Mouse (Mus musculus): ENCODE measurements at regions not wholly inside any gene's neighbourhood (a gene's known extent, or its start where the extent isn't known, plus 50 kb on each side); places are given as distances from the start of the nearest gene placed in this dataset.
"Not testable (repeated sequence)": the region's sequence is repeated elsewhere in the genome, so short reads cannot be mapped to it uniquely, and the experiment has no call there.

DNA sequence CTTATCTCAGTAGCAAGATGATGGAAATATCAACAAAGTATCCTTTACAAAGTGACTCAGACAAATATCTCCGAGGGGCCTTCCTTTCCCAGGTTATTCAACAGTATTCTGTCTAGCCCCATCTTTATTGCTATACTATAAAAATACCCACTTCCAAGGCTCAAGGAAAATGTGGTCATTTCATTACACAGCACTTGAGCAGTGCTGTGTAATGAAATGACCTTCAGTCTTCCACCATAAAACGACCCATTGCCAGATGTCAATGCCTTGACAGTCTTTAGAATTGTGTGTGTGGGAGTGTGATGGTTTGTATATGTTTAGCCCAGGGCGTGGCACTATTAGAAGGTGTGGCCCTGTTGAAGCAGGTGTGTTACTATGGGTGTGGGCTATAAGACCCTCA, 124.3 kb upstream of the Teddm2 start:
- no peak for DNase-seq

DNA sequence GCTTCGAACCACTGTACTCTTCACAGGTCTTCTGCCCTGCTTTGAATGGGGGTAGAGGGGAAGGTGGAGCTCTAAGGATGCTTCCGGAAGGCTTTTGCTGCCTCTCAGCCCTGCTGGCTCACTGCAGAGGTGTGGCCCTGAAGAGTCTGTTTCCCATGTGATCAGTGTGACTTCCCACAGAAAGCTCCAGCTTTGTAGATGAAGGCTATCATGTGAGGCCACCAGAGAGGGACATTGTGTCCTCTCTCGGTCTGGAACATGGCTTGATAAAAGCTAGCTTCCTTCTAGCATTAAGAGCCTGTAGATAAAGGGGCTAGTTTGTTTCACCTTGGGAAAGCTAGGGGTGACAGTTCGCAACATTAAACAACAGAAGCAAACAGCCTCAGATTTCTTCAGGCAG, 127.3 kb upstream of the Teddm2 start:
- DNase-seq = no peak

DNA sequence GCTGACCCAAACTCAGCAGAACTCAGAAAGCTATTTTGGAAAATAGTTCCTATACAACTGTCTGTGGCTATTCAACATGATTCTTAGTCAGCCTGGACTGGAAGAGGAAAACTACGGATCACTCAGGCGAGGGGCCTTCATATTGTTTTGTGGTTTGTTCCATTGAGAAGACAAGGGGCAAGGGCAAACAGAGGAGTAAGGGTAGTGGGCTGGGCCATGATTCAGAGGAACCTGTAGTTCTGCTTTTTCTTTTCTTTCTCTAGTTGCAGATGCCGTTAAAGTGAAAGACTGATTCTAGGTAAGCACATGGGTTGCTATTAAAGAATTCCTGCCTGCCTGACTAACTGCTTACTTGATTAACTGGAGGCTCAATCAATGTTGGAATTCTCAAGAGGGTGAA, 129.8 kb upstream of the Teddm2 start:
- DNase-seq = no peak

DNA sequence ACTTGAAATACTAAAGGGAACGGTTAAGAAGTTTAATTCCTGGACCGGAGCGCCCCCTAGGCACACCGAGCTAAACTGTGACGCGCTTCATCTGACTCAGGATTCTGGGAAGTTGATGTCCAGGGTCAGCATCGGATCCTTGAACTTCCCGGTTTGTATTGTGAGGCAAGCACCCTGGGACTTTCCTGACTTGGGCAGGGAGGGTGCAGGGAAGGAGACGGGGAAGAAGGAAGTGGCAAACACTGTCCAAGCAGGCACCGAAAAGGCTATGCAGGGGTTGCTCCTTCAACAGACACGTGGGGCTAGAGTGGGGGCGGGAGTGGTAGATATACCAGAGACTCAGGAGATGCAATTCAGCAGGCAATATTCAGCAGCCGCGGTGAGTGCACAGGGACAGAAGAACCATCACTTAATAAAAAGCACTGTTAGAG, 132.7 kb upstream of the Teddm2 start:
- peak; percentile 59 for DNase-seq

DNA sequence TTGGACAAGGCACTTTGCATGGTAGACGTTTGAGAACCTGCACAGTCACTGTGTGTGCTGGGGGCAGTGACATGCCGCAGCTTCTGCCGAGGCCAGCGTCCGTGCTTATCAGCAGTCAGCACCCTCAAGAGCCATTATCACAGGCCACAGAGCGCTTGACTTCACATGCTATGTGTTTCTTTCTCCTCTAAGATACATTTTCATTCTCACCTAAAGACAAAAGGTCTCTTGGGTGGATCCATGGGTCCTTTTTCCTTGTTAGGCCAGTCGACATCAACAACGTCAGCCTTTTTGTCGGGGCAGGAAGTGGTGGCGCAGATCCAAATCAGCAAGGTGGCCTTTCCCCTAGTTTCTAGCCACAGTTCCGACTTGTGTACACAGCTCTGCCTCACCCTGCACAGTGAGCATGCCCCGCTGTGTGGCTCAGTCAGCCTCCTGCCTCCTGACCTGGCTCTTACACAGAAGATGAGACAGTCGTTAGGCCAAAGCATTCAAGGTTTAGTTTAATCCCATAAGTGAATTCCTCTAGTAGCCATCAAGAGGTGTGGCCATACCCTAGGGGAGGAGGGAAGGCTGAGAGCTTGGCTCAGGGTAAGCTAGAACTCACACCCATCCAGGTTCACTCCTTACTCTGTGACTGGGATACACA, 134.1 kb upstream of the Teddm2 start:
- DNase-seq = peak; percentile 27

DNA sequence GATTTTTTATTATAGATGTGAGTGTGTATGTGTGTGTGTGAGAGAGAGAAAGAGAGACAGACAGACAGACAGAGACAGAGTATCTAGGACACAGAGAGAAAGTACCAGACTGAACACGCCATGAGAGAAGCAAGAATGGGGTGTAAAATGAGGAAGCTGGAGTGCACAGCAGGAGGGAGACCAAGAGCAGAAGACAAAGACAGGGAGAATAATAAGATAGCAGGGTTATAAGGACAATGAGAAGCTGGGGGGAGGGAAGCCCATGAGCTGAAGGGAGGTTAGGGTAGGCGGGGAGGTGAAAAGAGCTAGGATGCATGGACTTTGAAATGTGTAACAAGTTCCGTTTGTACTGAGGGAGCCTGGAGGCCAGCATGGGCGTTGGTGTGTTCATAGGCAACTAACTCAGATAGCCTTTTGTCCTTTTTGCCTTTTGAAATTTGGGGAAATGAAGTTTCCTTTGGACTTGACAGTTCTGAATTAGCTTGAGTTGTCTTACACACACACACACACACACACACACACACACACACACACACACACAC, 136.8 kb upstream of the Teddm2 start:
- DNase-seq = no peak

DNA sequence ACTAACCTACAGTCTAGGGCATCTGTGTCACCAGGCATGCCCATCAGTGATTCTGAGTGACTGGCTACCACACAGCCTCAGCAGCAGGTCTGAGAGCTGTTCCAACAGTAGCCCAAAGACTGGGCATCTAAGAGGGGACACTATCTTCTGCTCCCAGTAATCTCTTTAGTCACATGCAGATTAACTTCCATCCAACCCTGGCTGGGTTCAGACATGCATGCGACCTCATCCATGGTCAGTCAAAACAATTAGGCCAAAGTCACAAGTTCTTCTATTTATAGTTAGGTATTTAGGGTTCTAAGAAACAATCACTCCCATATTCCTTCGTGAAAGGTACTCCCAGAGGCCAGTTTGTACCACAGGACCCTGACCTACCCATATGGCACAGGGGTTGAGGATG, 138.2 kb upstream of the Teddm2 start:
- DNase-seq = no peak

DNA sequence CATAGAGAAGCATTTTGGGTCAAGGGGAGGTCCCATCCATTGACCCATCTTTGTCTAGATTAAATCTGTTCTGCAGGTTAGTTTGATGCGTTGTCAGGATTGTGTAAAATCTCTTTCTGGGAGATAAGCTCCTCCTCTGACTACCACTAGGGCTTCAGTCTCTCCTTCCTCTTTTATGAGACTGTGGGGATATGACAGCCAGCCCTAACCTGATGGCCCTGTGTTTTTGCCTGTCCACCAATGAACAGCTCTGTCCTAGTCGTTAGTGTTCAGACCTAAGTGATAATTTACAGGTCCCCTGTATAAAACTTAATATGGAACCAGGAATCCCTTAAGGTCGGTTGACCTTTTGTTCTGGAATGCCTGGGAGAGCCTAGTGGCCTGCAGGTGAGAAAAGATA, 140.9 kb upstream of the Teddm2 start:
- no peak for DNase-seq

DNA sequence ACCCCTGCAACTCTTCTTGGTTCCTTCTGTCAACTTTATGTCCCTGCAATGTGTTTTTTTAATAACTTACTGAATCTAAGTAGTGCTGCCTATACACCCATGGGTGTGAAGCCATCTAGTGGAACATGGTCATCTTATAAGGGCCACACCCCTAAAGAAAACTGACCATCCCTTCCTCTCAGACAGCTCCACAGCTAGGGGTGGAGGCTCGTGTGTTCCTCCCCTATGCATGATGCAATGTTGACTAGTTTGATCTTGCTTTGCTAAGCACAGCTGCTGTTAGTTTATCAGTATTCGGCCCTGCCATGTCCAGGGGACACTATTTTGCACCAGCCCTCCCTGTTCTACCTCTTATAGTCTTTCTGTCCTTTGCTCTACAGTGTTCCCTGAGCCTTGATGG, 142.9 kb upstream of the Teddm2 start:
- DNase-seq = no peak

DNA sequence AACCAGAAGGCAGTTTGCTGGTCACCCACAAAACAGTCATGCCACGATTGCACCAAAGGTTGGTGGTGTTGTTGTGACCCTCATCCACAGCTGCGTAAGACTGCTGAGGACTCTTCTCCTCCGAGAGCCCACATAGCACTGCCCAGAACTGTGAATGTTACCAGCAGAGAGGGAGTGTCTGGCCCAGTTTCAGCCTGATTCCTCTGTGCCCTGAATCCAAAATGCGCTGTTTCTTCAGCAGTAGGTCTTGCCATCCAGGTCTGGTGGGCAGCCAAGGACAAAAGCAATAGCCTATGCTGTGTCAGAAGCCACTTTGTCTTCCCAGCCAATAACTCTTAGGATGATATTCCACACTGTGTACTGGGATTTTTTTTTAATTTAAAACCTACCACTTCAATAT, 144.7 kb upstream of the Teddm2 start:
- DNase-seq = no peak

DNA sequence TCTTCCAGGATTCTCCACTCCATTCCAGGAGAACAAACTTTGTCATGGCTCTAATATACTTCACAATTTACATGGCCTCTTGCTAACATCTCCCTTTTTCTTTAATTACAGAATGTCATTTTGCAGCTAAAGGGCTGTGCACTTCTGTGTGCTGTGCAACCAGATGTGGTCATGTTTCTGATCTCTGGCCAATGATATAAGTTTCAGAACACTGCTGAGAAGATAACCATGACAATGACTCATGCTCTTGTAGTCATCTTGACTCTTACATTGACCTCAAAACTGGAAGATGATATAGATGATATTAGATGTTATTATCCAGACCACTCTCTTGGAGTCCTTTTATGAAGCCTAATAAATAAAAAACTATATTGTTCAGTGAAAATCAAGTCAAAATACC, 145.9 kb upstream of the Teddm2 start:
- DNase-seq = no peak

DNA sequence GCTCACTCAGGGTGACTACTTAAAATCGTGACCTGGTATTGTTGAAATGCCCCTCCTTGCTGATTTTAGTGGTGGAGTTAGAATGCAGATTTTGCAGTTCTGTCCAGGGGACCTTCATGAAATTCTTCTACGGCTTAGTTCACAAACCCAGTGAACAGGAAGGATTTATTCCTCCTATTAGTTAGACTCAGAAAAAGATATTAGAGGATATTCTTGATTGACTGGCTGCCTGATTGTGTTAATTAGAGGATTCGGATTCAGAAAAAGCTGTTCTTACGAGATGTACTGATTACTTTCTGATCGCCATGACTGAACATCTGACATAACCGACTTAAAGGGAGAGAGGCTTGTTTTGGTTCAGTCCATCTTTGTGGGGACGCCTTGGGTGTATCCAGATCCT, 147.3 kb upstream of the Zfp648 start:
- no peak for DNase-seq

DNA sequence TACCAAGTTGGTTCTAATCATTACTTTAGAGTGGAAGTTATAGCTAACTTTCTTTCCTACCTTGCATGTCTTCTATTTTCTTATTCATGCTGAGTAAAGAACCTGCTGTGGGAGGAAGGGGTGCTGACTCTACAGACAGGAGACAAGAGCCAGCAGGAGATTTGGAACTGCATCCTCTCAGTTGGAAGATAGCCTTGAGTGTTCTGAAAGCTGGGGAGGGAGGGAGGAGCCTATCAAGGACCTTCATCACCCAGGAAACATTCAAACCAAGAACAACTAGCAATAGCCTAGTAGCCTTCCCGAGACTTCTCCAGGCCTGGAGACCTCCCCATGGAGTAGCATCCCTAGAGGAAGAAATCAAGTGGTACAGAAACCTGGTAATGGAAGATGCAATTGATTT, 146.1 kb upstream of the Zfp648 start:
- DNase-seq = no peak

DNA sequence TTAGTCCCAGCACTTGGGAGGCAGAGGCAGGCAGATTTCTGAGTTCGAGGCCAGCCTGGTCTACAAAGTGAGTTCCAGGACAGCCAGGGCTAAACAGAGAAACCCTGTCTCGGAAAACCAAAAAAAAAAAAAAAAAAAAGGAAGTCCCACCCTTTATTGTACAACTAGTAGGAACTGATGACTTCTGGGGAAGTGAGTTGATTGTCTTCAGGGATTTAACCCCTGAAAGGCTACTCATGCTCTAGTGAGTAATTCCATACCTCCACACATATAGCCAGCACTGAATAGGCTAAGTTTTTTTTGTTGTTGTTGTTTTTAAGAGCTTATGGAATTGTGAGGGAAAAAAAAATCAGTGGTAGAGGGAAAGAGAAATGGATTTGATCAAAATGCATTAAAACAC, 139.6 kb upstream of the Zfp648 start:
- not testable (repeated sequence) for DNase-seq

DNA sequence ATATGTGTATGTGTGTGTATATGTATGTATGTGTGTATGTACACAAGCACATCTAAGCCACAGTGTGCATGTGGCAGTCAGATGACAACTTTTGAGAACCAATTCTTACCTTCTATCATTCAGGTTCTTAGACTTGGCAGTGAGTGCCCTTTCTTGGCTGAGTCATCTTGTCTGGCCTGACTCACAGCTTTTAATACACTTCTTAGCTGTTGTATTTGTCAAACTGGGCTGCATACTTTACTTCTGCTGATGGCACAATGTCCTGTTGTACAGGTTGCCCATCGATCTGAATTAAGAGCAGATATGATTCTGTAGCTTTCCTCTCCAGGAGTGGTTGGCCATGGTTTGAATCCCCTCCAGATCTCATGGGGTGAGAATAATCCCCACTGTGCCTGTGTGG, 139.1 kb upstream of the Zfp648 start:
- DNase-seq = no peak

DNA sequence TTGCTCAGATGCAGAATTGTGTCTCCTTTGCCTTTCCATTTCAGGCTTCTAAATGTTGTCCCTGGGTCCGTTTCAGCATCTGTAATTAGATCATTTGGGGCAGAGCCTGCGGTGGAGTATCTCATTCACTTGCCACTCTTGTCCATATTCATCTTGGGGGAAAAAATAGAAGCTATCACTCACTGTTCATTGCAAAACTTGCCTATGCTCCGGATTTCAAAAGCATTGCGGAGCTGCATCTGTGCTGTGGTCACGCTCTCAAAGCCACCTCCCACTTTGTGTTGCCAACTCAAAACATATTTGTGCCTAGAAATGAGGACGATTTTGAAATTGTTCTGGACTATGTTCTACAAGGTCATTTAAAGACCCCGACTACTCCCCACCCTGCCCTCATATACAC, 138.3 kb upstream of the Zfp648 start:
- no peak for DNase-seq

DNA sequence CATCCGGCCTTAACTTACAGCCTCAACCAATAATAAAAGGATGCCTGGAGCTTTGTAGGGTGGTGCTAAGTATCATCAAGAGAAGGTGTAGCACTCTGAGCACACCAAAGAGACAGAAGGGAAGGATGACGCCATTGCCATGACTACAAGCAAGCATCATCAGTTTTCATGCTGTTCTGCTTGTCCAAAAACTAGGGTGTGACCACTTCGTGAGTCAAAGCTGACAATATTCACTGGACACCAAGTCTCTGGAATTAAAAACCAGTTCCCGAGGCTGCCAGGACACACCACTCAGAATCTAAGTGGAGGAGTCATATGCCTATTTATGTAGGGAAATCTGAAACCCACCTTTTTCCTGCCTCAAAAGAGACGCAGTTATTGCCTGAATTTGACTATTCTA, 136.4 kb upstream of the Zfp648 start:
- DNase-seq = no peak

DNA sequence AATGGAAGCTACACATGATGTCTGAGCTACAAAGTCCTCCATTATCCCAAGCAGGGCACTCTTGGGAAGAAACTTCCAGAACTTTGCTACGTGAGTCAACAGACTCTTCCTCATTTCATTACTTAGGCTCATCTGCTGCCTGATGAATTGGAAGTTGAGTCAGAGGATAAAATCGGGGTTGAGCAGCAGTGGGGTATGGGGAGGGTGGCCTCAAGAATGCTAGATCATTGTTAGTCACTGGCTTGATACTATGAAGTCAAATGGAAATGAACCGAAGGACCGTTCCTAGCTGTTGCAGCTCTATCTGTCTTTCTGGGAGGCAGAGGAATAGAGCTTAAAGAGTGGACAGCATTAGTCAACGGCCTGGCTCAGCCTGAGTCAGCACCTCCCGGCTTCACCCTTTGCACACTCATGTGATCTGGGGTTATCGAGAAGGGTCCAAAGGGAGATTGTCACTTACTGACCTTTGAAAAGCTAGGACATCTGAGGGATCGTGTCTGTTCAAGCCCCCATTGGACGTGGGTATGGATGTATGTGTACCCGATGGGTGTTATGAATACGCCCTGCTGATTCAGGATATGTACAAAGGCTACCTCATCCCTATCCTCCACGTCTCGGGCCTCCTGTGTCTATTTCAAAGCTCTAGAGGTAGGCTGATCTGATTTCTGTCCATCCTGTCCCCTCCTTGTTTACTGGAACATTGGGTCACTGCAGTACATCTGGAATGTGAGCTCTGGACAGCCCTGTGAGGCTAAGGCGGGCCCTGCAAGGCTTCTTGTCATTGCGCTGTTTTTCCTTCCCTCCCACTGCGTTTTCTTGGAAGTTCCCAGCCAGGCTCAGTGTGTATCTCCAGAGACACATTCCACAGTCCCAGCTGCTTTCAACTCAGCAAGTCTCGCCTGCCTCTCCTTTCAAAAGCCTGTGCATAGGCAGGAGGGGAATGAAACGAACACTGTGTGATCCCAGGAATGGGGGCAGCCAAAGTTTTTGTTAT, 135.4 kb upstream of the Zfp648 start:
- DNase-seq = no peak

DNA sequence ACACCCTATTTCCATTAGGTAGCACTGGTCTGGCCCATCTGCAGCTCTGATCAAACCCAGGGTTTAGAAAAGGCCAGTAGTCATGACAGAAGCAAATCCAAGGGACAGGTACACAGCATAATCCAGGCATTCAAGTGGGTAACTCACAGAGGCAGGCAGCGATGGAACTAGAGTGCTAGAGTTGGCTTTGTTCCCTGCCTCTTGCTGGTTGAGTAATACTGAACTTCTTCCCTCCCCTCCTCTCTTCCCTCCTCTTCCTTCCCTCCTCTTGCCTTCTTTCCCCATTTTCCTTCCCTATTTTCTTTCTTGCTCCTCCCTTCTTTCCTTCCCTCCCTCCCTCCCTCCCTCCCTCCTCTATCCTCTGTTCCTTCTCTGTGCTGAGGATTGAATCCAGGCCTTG, 133.1 kb upstream of the Zfp648 start:
- DNase-seq = no peak

DNA sequence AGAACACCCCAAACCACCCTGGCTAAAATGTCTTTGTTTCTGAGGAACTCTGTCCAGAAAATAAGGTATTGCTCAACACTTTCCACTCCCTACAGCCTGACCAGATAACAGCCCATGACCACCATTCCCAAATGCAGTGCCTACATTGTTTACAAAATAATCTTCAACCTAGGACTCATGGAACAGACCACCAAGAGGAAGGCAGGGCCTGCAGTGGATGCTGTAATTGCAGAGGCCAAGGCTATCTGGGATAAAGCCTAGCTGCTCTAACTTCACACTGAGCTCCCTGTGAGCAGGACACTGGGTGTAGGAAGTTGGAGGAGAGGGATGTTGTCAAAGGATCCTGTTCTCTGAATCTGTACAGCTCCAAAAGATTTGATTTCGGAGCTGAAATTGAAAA, 126.7 kb upstream of the Zfp648 start:
- no peak for DNase-seq

DNA sequence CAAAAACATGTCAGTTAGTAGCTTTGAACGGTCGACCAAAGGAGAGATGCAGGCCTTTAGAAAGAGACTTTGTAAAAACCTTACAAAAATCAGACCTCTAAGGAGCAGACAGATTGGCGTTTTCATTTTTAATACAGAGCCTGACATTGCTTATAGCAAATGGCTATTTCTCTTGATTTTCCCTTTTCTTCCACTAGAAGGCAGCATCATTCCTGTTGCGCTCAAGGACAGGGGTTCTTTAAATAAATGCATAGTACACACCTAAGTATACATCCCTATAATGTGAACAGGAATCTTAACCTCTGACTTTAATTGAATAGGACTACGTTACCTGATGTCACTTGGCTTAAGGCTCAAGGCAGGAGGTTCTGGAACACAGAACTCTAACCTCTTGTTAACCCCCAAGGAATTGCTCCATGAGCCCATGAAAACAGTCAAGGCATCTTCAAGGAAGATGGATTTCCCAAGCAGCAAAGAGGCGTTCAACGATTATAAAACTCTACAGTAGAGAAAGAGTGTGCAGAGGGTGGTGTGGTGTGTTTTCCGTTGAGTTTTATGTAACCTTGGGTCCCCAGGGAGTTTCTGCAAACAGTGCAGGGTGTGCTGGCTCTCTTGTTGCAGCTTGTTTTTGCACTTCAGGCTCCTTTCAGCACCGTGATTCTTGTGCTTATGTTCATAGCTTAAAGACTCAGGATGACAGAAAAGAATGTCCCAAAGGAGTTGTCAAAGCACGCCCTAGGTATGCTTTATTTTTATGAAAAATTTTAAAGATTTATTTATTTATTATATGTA, 124.1 kb upstream of the Zfp648 start:
- no peak for DNase-seq

DNA sequence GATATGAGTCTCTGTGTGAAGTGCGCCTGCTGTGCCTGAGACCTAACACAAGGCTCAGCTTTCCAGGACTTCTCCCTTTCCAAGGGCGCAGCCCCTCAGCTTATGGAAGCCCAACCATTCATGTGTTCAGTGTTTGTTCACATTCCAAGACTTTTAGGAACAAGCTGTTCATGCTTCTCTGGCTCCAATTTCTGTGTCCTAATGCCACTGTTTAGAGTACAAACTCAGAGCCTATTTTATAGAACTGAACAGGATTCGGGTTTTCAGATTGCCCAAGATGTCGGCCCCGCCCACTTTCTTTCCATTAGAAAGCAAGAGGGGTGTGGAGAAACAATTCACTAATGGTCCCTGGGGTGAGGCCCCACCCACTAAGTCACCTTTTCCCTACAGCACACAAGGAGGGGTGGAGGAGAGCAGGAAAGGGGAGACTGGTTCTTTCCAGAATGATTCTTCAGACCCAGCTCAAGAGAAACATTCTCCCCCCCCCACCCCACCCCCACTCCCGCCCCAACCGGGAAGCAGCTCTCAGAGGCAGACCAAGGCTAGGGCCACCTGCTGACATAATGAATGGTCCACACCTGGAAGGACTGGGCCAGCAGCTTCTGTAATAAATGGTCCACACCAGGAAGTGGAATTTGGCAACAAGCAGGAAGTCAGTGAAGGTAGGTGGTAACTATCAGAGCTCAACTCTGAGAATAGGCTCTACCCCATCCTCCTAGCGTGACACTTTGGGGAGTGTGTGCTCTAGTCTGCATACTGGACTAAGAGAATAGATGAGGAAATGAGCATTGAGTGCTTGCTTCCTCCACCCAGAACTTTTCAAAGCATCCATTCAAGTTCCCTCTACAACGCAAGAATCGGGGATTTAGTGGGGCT, 120.2 kb upstream of the Zfp648 start:
- DNase-seq = no peak
